Mouse (Mus musculus) brain, adult 2 months (tissue): ENCODE measurements around the gene 4930402H24Rik.

Source experiments
- DNase-seq: peaks from one replicate; pipeline ENCODE4 v3.0.0; 2011; ENCODE audit warnings: low read depth, low spot score

The 4930402H24Rik gene

GRCm38 (mm10) chr2:130733444-130733843 is 172.8 kb downstream of the 4930402H24Rik start:
- DNase-seq, result no peak

GRCm38 (mm10) chr2:130731855-130732254 is 174.4 kb downstream of the 4930402H24Rik start:
- DNase-seq, result peak; percentile 46

GRCm38 (mm10) chr2:130730746-130731145 is 175.5 kb downstream of the 4930402H24Rik start:
- no peak for DNase-seq

GRCm38 (mm10) chr2:130728906-130729585 is 177.2 kb downstream of the 4930402H24Rik start:
- peak; percentile 44 for DNase-seq

- no peak for DNase-seq
These were observed 178.5 kb downstream of the 4930402H24Rik start for GRCm38 (mm10) chr2:130727752-130728151.

- peak; percentile 35 for DNase-seq
These were observed 181.8 kb downstream of the 4930402H24Rik start for GRCm38 (mm10) chr2:130724369-130724768.

- no peak for DNase-seq
These were observed 188.3 kb downstream of the 4930402H24Rik start for GRCm38 (mm10) chr2:130717951-130718350.

- no peak for DNase-seq
These were observed 199.1 kb downstream of the 4930402H24Rik start for GRCm38 (mm10) chr2:130707057-130707456.

- no peak for DNase-seq
These were observed 199.6 kb downstream of the 4930402H24Rik start for GRCm38 (mm10) chr2:130706602-130707001.

GRCm38 (mm10) chr2:130705178-130705577 is 201.0 kb downstream of the 4930402H24Rik start:
- DNase-seq, result peak; percentile 27

- no peak for DNase-seq
These were observed 201.9 kb downstream of the 4930402H24Rik start for GRCm38 (mm10) chr2:130704040-130705001.

- DNase-seq, result peak; percentile 51
These were observed 208.4 kb downstream of the 4930402H24Rik start for GRCm38 (mm10) chr2:130697821-130698266.

- no peak for DNase-seq
These were observed 208.9 kb downstream of the 4930402H24Rik start, which contains the start of gene Slc4a11 for GRCm38 (mm10) chr2:130697153-130697810. Gene Slc4a11 (minus strand): TSS chr2:130697519.

- peak; percentile 40 for DNase-seq
These were observed 209.5 kb downstream of the 4930402H24Rik start for GRCm38 (mm10) chr2:130696700-130697152.

GRCm38 (mm10) chr2:130693563-130693962 is 212.6 kb downstream of the 4930402H24Rik start:
- DNase-seq, result no peak

GRCm38 (mm10) chr2:130689011-130689410 is 217.2 kb downstream of the 4930402H24Rik start:
- no peak for DNase-seq

GRCm38 (mm10) chr2:130685426-130685825 is 220.8 kb downstream of the 4930402H24Rik start:
- no peak for DNase-seq

GRCm38 (mm10) chr2:130681531-130681930 is 224.7 kb downstream of the 4930402H24Rik start:
- no peak for DNase-seq

GRCm38 (mm10) chr2:130679899-130680298 is 226.3 kb downstream of the 4930402H24Rik start:
- DNase-seq, result no peak

- no peak for DNase-seq
These were observed 227.1 kb downstream of the 4930402H24Rik start for GRCm38 (mm10) chr2:130679154-130679553.

GRCm38 (mm10) chr2:130677211-130677610 is 229.0 kb downstream of the 4930402H24Rik start:
- DNase-seq, result no peak

- DNase-seq, result peak; percentile 97
These were observed 238.6 kb downstream of the 4930402H24Rik start, which contains the start of gene Itpa for GRCm38 (mm10) chr2:130667559-130667958. Gene Itpa (plus strand): TSS chr2:130667610.
